ENCODE assay signal across 9 mouse cellular contexts in the genomic region with DNA sequence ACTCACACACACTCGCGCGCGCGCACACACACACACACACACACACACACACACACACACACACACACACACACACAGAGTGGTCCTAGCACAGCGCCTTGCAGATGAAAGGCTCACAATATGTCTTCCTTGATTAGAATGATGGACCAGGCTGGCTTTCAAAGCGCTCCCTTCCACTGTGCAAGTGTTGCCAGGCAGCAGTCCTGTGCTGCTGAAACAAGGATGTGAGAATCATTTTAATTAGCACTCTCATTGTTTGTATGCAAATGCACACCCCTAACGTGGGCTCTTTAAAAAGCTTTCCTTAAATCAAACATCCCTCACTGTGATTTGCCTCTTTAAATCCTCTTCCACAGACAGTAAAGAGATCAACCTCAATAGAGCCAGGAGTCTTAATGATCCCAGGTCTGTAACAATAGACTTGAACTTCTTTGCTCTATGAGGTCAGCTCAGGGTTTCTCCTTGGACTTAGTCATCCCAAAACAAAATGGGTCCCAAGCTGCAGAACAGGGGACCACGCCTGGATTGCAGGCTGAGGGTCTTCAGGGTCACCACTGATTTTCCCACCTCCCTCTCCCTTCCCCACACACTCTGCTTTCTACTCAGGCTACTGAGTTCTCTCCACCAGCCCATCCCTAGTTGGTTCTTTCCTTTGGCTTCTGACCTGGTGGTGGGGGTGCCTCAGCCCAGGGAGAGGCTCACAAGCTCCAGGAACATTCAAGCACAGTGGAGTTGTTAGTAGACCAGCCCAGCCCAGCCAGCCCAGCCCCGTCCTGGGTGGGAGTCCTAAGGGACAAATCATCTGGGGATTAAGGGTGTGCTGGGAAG.
A peak's percentile ranks its signal among the peaks of the same experiment; 100 is the strongest.
DNase-seq lines count a peak whose midpoint lies in the region; ATAC-seq and TF ChIP-seq lines count a peak whose summit lies in the region.
"Had no signal": no experiment of that assay in that cellular context is flagged by ENCODE, and none has a peak within 500 bp of the region (broad histone marks: within the 10 kb centered on the region; RNA-seq: fewer than 3 reads in every experiment).

No protein-coding gene starts in this region.

- H3K4me1 ChIP-seq in forebrain, embryonic 16.5 days (replicated peaks; ENCODE audit: control insufficient read depth, insufficient read depth, low read length) = peaks cover 45% of the 10 kb centered on the region
- H3K4me1 ChIP-seq in midbrain, embryonic 11.5 days (ENCODE audit: control insufficient read depth, insufficient read depth, low read length) = peaks cover 5% of the 10 kb centered on the region; the same call in 1 of the 2 replicates
- peaks cover 9% of the 10 kb centered on the region for H3K4me1 ChIP-seq in thymus, adult 2 months (replicated peaks; ENCODE audit: control insufficient read depth, insufficient read depth, low read length)

- 23% methylated on average over 9 of the region's 10 CpGs for WGBS in forebrain, embryonic 16.5 days
- whole genome bisulfite sequencing in midbrain, embryonic 11.5 days = 65% methylated on average over 10 of the region's 10 CpGs
- WGBS in thymus, adult 2 months = 97% methylated on average over 10 of the region's 10 CpGs

- H3K9me3 ChIP-seq in forebrain, embryonic 16.5 days (ENCODE audit: control insufficient read depth, low read length) = no peaks in the 10 kb centered on the region
- no peaks in the 10 kb centered on the region for H3K9me3 ChIP-seq in midbrain, embryonic 11.5 days (ENCODE audit: control insufficient read depth, low read length)

- H3K36me3 ChIP-seq in forebrain, embryonic 16.5 days (ENCODE audit: control insufficient read depth, insufficient read depth) = no peaks in the 10 kb centered on the region
- no peaks in the 10 kb centered on the region for H3K36me3 ChIP-seq in midbrain, embryonic 11.5 days (ENCODE audit: control insufficient read depth, insufficient read depth, low read length)
- H3K36me3 ChIP-seq in thymus, adult 2 months (ENCODE audit: control insufficient read depth, insufficient read depth, low read length) = no peaks in the 10 kb centered on the region

- TF ChIP-seq CTCF in thymus, adult 2 months (IDR thresholded peaks at IDR 0.05; ENCODE audit: borderline replicate concordance, control insufficient read depth, extremely low read depth, insufficient read depth, low read length, poor library complexity) = no peak

- peak overlapping the region; percentile 83 for H3K27ac ChIP-seq in forebrain, embryonic 16.5 days (ENCODE audit: low read length)
- no peak overlapping the region for H3K27ac ChIP-seq in midbrain, embryonic 11.5 days (ENCODE audit: low read depth, low read length)
- H3K27ac ChIP-seq in thymus, adult 2 months (ENCODE audit: control insufficient read depth, insufficient read depth, low read length) = no peak overlapping the region

- peak; percentile 22 for DNase-seq in embryo, embryonic 11.5 days (ENCODE audit: low read depth, low spot score)
- no peak for DNase-seq in embryo, embryonic 9.5 days (ENCODE audit: extremely low spot score)
- DNase-seq in A20 (ENCODE audit: low read depth, low spot score) = peak; percentile 30
- DNase-seq in midbrain, embryonic 11.5 days (ENCODE audit: low spot score, missing footprints) = peak; percentile 84
- no peak for DNase-seq in thymus, adult 2 months
- no peak for DNase-seq in urinary bladder, adult 18-20 months (ENCODE audit: low spot score in 2 of 2)
- DNase-seq in lung, postnatal 36 days = no peak

- H3K4me3 ChIP-seq in forebrain, embryonic 16.5 days (replicated peaks; ENCODE audit: low read length) = no peak overlapping the region
- no peak overlapping the region for H3K4me3 ChIP-seq in midbrain, embryonic 11.5 days (ENCODE audit: low read depth, low read length)
- H3K4me3 ChIP-seq in thymus, adult 2 months (ENCODE audit: control insufficient read depth, insufficient read depth, low read length) = no peak overlapping the region

- TF ChIP-seq POLR2A in thymus, adult 2 months (IDR thresholded peaks at IDR 0.05; ENCODE audit: control insufficient read depth, extremely low read depth, insufficient read depth, low read length, poor library complexity) = no peak

- peak; percentile 94 for ATAC-seq in forebrain, embryonic 16.5 days
- peak; percentile 86 for ATAC-seq in midbrain, embryonic 11.5 days (ENCODE audit: low FRiP score)

- H3K9ac ChIP-seq in forebrain, embryonic 16.5 days (replicated peaks; ENCODE audit: low read depth, low read length) = 0 out of 2 replicates have a peak overlapping the region, but pooled peaks have one; percentile 20
- no peak overlapping the region for H3K9ac ChIP-seq in midbrain, embryonic 11.5 days (ENCODE audit: low read length)

- peak overlapping the region; percentile 12; the same call in 1 of the 2 replicates for H3K4me2 ChIP-seq in forebrain, embryonic 16.5 days (ENCODE audit: low read length)
- H3K4me2 ChIP-seq in midbrain, embryonic 11.5 days = no peak overlapping the region
- H3K4me2 ChIP-seq: liver, embryonic 11.5 days had no signal

- H3K27me3 ChIP-seq in forebrain, embryonic 16.5 days (replicated peaks; ENCODE audit: control insufficient read depth, insufficient read depth, low read length) = no peaks in the 10 kb centered on the region
- H3K27me3 ChIP-seq in midbrain, embryonic 11.5 days (ENCODE audit: control insufficient read depth, insufficient read depth, low read length) = no peaks in the 10 kb centered on the region
- no peaks in the 10 kb centered on the region for H3K27me3 ChIP-seq in thymus, adult 2 months (ENCODE audit: control insufficient read depth, insufficient read depth, low read length)

Comparison
In these comparisons a context has a peak if more than half of its experiments do, and no peak if none do; other contexts are left out.
1. DNase-seq: peak in embryo, embryonic 11.5 days (single experiment), A20 (single experiment) and midbrain, embryonic 11.5 days (single experiment); none in embryo, embryonic 9.5 days (single experiment), thymus, adult 2 months (single experiment), urinary bladder, adult 18-20 months (0 of 2) and lung, postnatal 36 days (single experiment).